Mouse (Mus musculus) liver, adult 2 months (tissue): ENCODE results near the gene 6820408C15Rik. TPM values are rescaled to one million over a fixed set of nuclear protein-coding genes. Genes with fewer than 3 reads are reported as not detected.

Experiments
- DNase-seq: peaks from one replicate; pipeline ENCODE4 v3.0.0-alpha.2; 2011; ENCODE audit warnings: low read depth, low spot score; ENCODE audit errors: extremely low read depth
- H3K27ac ChIP-seq: fragments of 200-500 bp; replicated peaks from 2 replicates; pipeline ENCODE4 v1.5.1; 2012; ENCODE audit warnings: low read depth, mild to moderate bottlenecking, control low read depth, inconsistent platforms, low read length; ENCODE audit not compliant: insufficient read depth
- H3K27me3 ChIP-seq: fragments of 200-500 bp; 2 replicates; pipeline ENCODE4 v1.6.1; 2012; ENCODE audit warnings: mild to moderate bottlenecking, moderate library complexity, low read length, inconsistent platforms; ENCODE audit not compliant: control insufficient read depth, insufficient read depth
- H3K36me3 ChIP-seq: fragments of 200-500 bp; 2 replicates; pipeline ENCODE4 v1.6.1; 2012; ENCODE audit warnings: low read length, inconsistent platforms; ENCODE audit not compliant: control insufficient read depth, insufficient read depth
- H3K4me1 ChIP-seq: fragments of 200-500 bp; 2 replicates; pipeline ENCODE4 v1.6.1; 2011; ENCODE audit warnings: low read length; ENCODE audit not compliant: control insufficient read depth, insufficient read depth
- H3K4me3 ChIP-seq: fragments of 200-500 bp; 2 replicates; pipeline ENCODE4 v1.5.1; 2011; ENCODE audit warnings: low read depth, mild to moderate bottlenecking, control low read depth, low read length, moderate library complexity; ENCODE audit not compliant: insufficient read depth
- H3K79me2 ChIP-seq: fragments of 200-500 bp; 2 replicates; pipeline ENCODE4 v1.6.1; 2012; ENCODE audit warnings: inconsistent platforms, mild to moderate bottlenecking, low read length, moderate library complexity; ENCODE audit not compliant: control insufficient read depth, insufficient read depth
- H3K9ac ChIP-seq: fragments of 200-500 bp; 2 replicates; pipeline ENCODE4 v1.6.1; 2012; ENCODE audit warnings: low read depth, mild to moderate bottlenecking, control low read depth, inconsistent platforms, low read length
- CTCF ChIP-seq: fragments of 200-500 bp; IDR thresholded peaks from 2 replicates; pipeline ENCODE4 v1.5.1; 2011; ENCODE audit warnings: low read depth, low read length, control low read depth
- POLR2A ChIP-seq: fragments of 200-500 bp; IDR thresholded peaks from 2 replicates; pipeline ENCODE4 v1.6.1; 2011; ENCODE audit warnings: low read length, control low read depth; ENCODE audit not compliant: insufficient read depth; ENCODE audit errors: extremely low read depth
- WGBS: fragments of 180-500 bp; shearing (Covaris S2); methylation state at CpG from one replicate; pipeline ENCODE4 v1.1.7; 2018; 5-methylcytosine and 5-hydroxymethylcytosine counted together
- polyA plus RNA-seq: library from polyadenylated mRNA; depleted of rRNA; stranded (reverse); fragments of >200 nt; gene quantifications from 2 replicates; pipeline ENCODE4 v1.2.3, GENCODE M21; 2012
- total RNA-seq: library from RNA; depleted of rRNA; stranded (reverse); fragments of >200 nt; gene quantifications from 2 replicates; pipeline ENCODE4 v1.2.3, GENCODE M21; 2014

6820408C15Rik gene
- total and polyA plus RNA-seq, 2 experiments: not detected

- Histone ChIP-seq H3K36me3 (no peaks in the 10 kb centered on the region), H3K4me1 (no peaks in the 10 kb centered on the region), H3K9ac (no peak overlapping the region), H3K27me3 (no peaks in the 10 kb centered on the region), H3K4me3 (no peak overlapping the region), H3K27ac (no peak overlapping the region), H3K79me2 (no peaks in the 10 kb centered on the region)
- WGBS: 79% methylated on average over 8 of the region's 8 CpGs
- TF ChIP-seq POLR2A (no peak), CTCF (no peak)
- no peak for DNase-seq
These were observed 27.9 kb downstream of the 6820408C15Rik start for GRCm38 (mm10) chr2:152443281-152443680.

DNA sequence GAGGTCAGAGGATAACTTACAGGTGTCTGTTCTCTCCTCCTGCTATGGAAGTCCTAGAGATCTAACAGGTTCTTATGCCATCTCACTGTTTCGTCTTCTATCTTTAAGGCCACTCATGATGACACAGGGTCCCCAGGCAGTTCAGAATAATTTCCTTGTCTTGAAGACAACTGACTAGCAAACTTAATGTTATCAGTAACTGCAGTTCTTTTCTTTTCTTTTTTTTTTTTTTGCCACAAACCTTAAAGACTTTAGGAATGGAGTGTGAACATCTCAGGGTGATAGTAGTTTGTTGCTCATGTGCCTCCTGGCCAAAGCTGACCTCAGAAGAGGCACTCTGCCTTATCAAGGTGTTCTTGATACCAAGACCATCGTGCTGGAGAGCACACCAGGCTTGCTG, 31.3 kb downstream of the 6820408C15Rik start:
- H3K36me3 ChIP-seq: no peaks in the 10 kb centered on the region
- H3K79me2 ChIP-seq: no peaks in the 10 kb centered on the region
- H3K9ac ChIP-seq: no peak overlapping the region
- WGBS: 46% methylated on average over 2 of the region's 2 CpGs
- H3K4me1 ChIP-seq: no peaks in the 10 kb centered on the region
- no peak for DNase-seq
- H3K27ac ChIP-seq: no peak overlapping the region
- no peaks in the 10 kb centered on the region for H3K27me3 ChIP-seq
- TF ChIP-seq POLR2A (no peak), CTCF (no peak)
- no peak overlapping the region for H3K4me3 ChIP-seq

DNA sequence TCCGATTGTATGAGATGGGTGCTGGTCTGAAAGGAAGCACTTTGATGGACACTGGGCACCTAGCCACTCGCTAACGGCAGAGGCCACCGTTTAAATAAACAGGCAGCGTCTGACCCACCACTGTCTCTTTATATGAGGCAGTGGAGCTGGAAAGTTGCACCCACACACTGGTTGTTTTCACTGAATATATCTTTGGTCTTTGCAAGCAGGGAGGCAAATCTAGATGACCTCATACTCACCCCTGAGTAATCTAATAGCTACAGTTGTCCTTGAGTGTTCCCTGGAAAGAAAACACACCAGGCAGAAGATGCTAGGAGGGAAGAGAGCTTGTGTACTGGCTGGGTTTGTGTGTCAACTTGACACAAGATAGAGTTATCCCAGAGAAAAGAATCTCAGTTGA, 32.1 kb downstream of the 6820408C15Rik start:
- no peak for DNase-seq
- no peaks in the 10 kb centered on the region for H3K79me2 ChIP-seq

GRCm38 (mm10) chr2:152450241-152450640, 34.9 kb downstream of the 6820408C15Rik start:
- no peak for DNase-seq

More for the DNA sequence above, 32.1 kb downstream of the 6820408C15Rik start:
- Histone ChIP-seq H3K27me3 (no peaks in the 10 kb centered on the region), H3K36me3 (no peaks in the 10 kb centered on the region), H3K4me1 (no peaks in the 10 kb centered on the region), H3K9ac (no peak overlapping the region), H3K4me3 (no peak overlapping the region), H3K27ac (no peak overlapping the region)
- TF ChIP-seq POLR2A: no peak
- TF ChIP-seq CTCF: no peak
- 15% methylated on average over 5 of the region's 5 CpGs for WGBS

GRCm38 (mm10) chr2:152452101-152452781, 36.9 kb downstream of the 6820408C15Rik start:
- H3K36me3 ChIP-seq: no peaks in the 10 kb centered on the region
- DNase-seq: no peak
- H3K4me3 ChIP-seq: no peak overlapping the region
- no peaks in the 10 kb centered on the region for H3K79me2 ChIP-seq
- H3K27ac ChIP-seq: no peak overlapping the region
- TF ChIP-seq POLR2A (no peak), CTCF (no peak)
- 77% methylated on average over 4 of the region's 4 CpGs for WGBS
- H3K9ac ChIP-seq: no peak overlapping the region
- H3K4me1 ChIP-seq: no peaks in the 10 kb centered on the region
- H3K27me3 ChIP-seq: no peaks in the 10 kb centered on the region

More at GRCm38 (mm10) chr2:152450241-152450640, 34.9 kb downstream of the 6820408C15Rik start:
- no peak overlapping the region for H3K4me3 ChIP-seq
- no peaks in the 10 kb centered on the region for H3K36me3 ChIP-seq
- H3K79me2 ChIP-seq: no peaks in the 10 kb centered on the region
- H3K27me3 ChIP-seq: no peaks in the 10 kb centered on the region
- no peak overlapping the region for H3K27ac ChIP-seq
- TF ChIP-seq CTCF (peak; percentile 44; the same call in 1 of the 2 replicates), POLR2A (no peak)
- 4% methylated on average over 5 of the region's 5 CpGs for WGBS
- H3K4me1 ChIP-seq: no peaks in the 10 kb centered on the region
- no peak overlapping the region for H3K9ac ChIP-seq

DNA sequence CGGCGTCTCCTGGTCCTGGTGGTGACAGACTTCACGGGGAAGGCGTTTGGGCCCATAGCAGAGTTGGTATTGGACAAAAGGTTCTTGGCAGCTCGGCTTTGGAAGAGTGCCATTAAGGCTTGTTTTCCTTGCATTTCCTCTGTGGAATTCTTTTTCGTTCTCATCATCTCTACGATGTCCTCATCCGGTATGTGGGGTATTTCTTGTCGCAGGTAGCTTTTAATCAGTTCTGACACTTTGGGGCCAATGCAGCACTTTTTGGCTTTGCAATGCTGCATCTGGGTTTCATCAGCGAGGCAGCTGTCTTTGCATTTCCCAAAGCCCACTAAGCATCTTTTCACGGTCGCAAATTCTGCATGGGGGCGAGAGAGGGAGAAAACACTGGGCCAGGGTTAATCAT, 43.9 kb downstream of the 6820408C15Rik start:
- Histone ChIP-seq H3K79me2 (no peaks in the 10 kb centered on the region), H3K36me3 (no peaks in the 10 kb centered on the region), H3K27me3 (no peaks in the 10 kb centered on the region), H3K4me1 (no peaks in the 10 kb centered on the region), H3K9ac (no peak overlapping the region), H3K27ac (no peak overlapping the region), H3K4me3 (no peak overlapping the region)
- DNase-seq: no peak
- TF ChIP-seq POLR2A (no peak), CTCF (no peak)
- 59% methylated on average over 13 of the region's 13 CpGs for WGBS
